Mouse (Mus musculus): Measurements from ENCODE around the gene Lgals4.

- TF ChIP-seq POLR2A (IDR thresholded peaks at IDR 0.05; ENCODE audit: extremely low read depth, insufficient read depth, low read length) = no peak
- no peak for TF ChIP-seq CTCF (IDR thresholded peaks at IDR 0.05; ENCODE audit: low read depth, low read length)
Measured at GRCm38 (mm10) chr7:28870901-28871664, 37.4 kb downstream of the Lgals4 start.

All from liver, adult 2 months (tissue).